Mouse (Mus musculus): ENCODE results near the gene Pigg.

DNA sequence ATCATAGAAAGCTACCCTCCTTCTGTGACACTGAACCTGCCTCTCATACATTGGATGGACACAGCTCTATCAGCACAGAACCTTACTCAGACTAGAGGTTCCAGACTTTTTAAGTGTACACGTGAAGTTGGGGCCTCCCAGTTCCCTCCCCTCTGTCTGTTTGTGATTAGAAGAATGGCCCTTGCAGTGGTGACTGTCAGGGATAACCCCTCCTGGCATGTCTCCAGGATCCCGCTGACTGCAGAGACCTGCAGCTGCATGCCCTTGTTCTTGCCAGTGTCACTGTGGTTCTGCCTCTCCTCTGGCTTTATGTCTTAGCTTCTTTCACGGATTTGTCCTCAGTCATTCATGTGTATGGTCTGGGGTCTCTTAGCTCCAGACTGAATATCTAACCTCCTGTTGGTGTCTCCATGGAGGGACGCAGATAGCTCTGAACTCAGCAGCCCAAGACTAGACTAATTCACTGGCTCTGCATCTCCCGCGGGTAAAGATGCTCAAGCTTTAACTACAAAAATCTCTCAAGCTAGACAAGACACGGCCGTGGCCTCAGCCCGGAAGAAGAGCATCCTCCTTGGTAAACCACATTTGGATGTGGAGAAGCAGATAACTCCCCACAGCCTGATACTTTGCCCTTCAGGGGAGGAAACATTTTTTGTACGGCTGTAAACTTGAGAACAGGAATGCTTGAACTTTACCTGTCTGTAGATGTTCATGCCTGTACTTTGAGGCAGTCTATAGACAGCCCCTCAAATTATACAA, 33.1 kb downstream of the Pigg start:
- TF ChIP-seq CTCF (IDR thresholded peaks at IDR 0.05; ENCODE audit: borderline replicate concordance, control insufficient read depth, extremely low read depth, insufficient read depth, low read length, poor library complexity) (no peak), POLR2A (IDR thresholded peaks at IDR 0.05; ENCODE audit: control insufficient read depth, extremely low read depth, insufficient read depth, low read length, poor library complexity) (no peak)

Measured in thymus, adult 2 months (tissue).